Mouse (Mus musculus): Measurements from ENCODE around the gene Eif4e2. TPM values are rescaled to one million over a fixed set of nuclear protein-coding genes. Genes with fewer than 3 reads are reported as not detected.

Eif4e2 gene
- polyA plus RNA-seq, 1 experiment from 2014 or later = 106 TPM

DNA sequence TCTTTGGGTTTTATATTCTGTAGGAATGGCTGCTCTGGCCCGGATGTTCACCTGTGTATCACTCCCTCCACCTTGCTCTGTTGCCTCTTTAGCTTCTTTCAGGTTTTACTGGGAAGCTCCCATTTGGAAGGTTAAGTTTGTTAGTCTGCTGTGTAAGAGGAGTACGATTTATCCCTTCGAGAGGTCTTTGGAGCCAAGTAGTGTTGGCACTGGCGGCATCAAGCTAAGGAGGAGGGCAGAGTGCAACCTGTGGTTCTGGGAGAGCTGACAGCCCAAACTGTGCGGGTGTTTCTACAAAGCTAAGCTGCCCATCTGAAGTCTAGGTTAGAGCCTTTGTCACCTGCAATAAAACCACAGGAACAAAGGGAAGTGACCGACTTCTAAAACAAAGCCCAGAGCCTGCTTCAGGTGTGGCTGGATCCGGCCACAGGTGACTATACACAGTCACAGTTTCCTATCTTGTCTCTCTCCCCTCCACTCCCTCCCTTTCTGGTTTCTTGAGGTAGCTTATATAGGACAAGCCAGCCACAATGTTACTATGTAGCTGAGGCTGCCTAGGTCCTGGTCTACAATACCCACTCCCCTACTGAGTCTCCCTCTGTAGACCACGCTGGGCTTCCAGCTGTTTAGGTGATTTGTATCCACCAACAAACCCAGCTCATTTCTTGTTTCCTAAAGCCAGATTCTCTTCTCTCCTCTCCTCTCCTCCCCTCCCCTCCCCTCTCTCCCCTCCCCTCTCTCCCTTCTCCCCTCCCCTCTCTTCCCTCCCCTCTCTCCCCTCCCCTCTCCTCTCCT lies 52.8 kb downstream of the Eif4e2 start:
- WGBS = 28% methylated on average over 8 of the region's 8 CpGs
- Histone ChIP-seq H3K9me3 (no peaks in the 10 kb centered on the region), H3K27me3 (peaks cover 87% of the 10 kb centered on the region), H3K4me3 (no peak overlapping the region), H3K36me3 (no peaks in the 10 kb centered on the region), H3K4me2 (no peak overlapping the region), H3K4me1 (replicated peaks) (peaks cover 45% of the 10 kb centered on the region), H3K27ac (no peak overlapping the region), H3K9ac (no peak overlapping the region)
- no peak for ATAC-seq (ENCODE audit: low FRiP score)

DNA sequence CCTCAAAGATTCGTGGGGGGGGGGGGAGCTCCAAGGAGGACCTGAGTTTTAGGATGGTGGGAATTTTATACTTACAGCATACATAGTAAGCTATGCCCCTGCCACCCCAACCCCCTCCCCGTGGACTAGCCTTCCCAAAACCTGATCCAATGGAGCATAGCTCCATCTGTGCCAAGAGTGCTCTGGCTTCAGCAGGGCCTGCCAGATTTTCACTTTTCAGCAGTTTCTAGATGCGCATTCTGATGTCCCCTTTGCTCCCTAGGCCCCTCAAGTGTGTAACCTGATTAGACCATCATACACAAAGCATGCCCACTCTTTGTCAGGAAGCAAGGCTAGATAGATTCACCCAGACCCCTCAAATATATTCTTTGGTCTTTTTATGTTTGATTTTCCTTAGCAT lies 56.5 kb downstream of the Eif4e2 start:
- H3K27ac ChIP-seq = no peak overlapping the region
- no peak overlapping the region for H3K4me2 ChIP-seq
- WGBS = 18% methylated on average over 3 of the region's 3 CpGs
- H3K4me1 ChIP-seq (replicated peaks) = peaks cover 33% of the 10 kb centered on the region
- no peaks in the 10 kb centered on the region for H3K9me3 ChIP-seq
- H3K9ac ChIP-seq = 0 out of 2 replicates have a peak overlapping the region, but pooled peaks have one; percentile 13
- peaks cover 58% of the 10 kb centered on the region for H3K27me3 ChIP-seq
- no peak overlapping the region for H3K4me3 ChIP-seq
- H3K36me3 ChIP-seq = no peaks in the 10 kb centered on the region
- ATAC-seq (ENCODE audit: low FRiP score) = no peak

DNA sequence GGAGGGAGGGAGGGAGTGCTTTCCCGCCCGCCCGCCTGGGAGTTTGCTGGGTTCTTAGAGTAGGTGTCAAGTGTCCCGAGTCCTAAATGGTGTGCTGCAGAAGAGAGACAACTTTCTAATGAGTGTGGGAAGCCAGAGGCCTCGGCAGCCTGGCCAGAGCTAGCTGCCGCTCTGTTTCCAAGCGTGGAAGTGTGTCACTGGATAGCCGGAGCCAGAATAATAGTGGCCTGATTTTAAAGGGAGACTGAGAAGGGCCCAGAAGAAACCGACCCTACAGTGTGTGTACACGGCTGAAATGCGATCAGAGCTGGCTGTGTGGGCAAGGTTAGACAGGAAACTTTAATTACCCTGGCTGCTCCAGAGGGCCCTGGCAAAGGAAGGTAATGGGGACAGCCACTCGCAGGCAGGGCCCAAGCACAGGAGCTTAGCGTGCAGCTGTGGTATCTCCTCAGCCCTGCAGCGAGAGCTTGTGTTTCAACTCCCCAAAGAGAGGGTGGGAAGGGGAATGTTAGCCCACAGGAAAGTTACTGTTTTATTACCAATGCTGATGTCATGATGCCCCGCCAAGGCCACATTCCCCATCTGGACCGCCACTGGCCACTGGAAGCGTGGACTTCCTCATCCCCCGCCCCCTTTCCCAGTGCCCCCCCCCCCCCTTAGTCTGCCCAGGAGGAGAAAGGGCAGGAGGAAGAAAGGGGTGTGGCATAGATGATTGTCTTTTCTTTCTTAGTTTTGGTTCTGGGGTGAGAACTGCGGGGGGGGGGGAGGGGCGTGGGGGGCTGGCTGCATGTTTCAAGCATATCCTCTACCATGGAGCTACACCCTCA lies 57.1 kb downstream of the Eif4e2 start:
- Histone ChIP-seq H3K4me2 (peak overlapping the region; percentile 17; the same call in 1 of the 2 replicates), H3K9ac (peak overlapping the region; percentile 13; the same call in 1 of the 2 replicates), H3K9me3 (no peaks in the 10 kb centered on the region), H3K36me3 (no peaks in the 10 kb centered on the region), H3K4me1 (replicated peaks) (peaks cover 27% of the 10 kb centered on the region), H3K4me3 (no peak overlapping the region), H3K27ac (0 out of 2 replicates have a peak overlapping the region, but pooled peaks have one; percentile 44), H3K27me3 (peaks cover 51% of the 10 kb centered on the region)
- ATAC-seq (ENCODE audit: low FRiP score) = no peak
- WGBS = 10% methylated on average over 20 of the region's 20 CpGs

DNA sequence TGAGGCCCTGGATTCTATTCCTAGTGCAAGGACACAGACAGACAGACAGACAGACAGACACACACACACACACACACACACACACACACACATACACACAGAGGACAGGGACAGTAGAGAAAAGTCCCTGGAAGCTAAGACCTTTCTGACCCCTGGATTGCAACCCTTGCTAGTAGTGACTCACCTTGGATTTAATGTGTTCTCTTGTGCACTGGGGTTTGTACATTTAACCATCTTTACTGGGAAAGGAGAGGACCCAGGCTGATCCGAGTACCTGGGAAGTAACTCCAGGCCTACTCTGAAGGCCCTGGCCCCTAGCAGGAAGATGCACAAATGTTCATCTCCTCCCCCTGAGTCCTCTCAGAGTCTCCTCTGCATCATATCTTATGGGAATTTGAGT lies 57.9 kb downstream of the Eif4e2 start:
- 82% methylated on average over 1 of the region's 1 CpGs for WGBS
- no peak for ATAC-seq (ENCODE audit: low FRiP score)
- no peaks in the 10 kb centered on the region for H3K36me3 ChIP-seq
- peaks cover 25% of the 10 kb centered on the region for H3K4me1 ChIP-seq (replicated peaks)
- no peak overlapping the region for H3K4me3 ChIP-seq
- no peak overlapping the region for H3K4me2 ChIP-seq
- H3K9ac ChIP-seq = no peak overlapping the region
- H3K9me3 ChIP-seq = no peaks in the 10 kb centered on the region
- no peak overlapping the region for H3K27ac ChIP-seq
- H3K27me3 ChIP-seq = peaks cover 44% of the 10 kb centered on the region

DNA sequence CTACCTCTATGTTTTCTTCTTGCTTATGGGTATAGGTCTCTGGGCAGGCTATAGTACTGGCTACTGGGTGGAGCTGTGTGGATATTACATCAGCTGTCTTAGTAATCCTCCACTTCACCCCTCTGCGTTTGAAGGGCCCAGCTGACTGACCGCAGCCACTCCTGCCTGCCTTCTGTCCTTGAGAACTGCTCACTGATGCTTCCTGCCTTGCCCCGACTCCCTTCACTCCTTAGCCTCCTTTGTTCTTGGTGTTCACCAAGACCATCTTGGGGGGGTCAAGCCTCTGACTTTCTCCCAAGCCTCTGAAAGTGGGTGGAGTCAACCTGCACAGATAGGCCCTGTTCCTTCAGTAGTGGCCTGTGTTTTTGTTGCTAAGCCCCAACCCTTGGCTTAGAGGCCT lies 58.7 kb downstream of the Eif4e2 start:
- Histone ChIP-seq H3K4me2 (no peak overlapping the region), H3K9ac (no peak overlapping the region), H3K4me3 (no peak overlapping the region), H3K4me1 (replicated peaks) (peaks cover 25% of the 10 kb centered on the region), H3K36me3 (no peaks in the 10 kb centered on the region), H3K27ac (no peak overlapping the region), H3K9me3 (no peaks in the 10 kb centered on the region), H3K27me3 (peaks cover 38% of the 10 kb centered on the region)
- 78% methylated on average over 3 of the region's 3 CpGs for WGBS
- no peak for ATAC-seq (ENCODE audit: low FRiP score)

DNA sequence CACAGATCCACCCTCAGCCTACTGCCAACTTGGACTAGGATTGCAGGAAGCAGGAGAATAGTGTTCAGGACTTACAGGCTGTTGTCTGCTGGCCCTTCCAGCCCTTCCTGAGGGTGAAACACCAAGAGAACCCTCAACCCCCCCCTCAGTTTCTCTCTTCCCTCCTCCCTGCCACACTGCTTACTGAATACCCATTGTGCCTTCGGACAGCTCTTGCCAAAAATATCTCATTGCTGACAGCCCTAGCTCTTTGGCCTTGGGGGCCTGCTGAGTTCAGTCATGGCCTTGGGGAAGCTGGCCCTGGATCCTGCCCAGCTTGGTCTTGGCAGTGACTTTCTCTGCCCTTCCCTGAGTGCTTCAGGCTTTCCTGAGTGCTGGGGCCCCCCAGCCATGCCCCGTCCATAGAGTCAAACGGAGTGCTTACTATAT lies 59.8 kb downstream of the Eif4e2 start:
- H3K27ac ChIP-seq = no peak overlapping the region
- WGBS = 51% methylated on average over 3 of the region's 3 CpGs
- no peak overlapping the region for H3K4me3 ChIP-seq
- peak; percentile 31; the same call in 1 of the 2 replicates for ATAC-seq (ENCODE audit: low FRiP score)
- no peak overlapping the region for H3K4me2 ChIP-seq
- H3K4me1 ChIP-seq (replicated peaks) = peaks cover 25% of the 10 kb centered on the region
- H3K9ac ChIP-seq = no peak overlapping the region; the same call in 1 of the 2 replicates
- peaks cover 28% of the 10 kb centered on the region for H3K27me3 ChIP-seq
- no peaks in the 10 kb centered on the region for H3K9me3 ChIP-seq
- no peaks in the 10 kb centered on the region for H3K36me3 ChIP-seq

DNA sequence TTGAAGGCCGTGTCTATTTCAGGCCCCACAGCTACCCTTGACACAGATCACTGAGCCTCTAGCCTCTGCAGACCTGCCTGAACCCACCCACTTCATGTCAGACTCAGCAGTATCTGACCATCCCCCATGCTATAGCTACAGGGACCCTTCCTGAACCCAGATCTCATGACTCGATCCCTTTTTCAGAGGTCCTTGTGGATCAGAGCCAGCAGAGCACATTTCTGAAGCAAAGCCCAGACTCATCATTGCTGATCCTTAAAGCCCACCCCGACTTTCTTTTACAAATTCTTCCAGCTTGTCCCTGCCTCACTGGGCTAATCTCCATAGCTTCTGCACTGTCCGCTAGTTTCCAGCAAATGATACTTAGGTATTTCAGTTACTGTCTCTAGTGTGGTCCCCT lies 60.4 kb downstream of the Eif4e2 start:
- Histone ChIP-seq H3K4me2 (no peak overlapping the region), H3K27ac (no peak overlapping the region), H3K4me3 (no peak overlapping the region), H3K4me1 (replicated peaks) (peaks cover 25% of the 10 kb centered on the region), H3K9ac (no peak overlapping the region), H3K27me3 (peaks cover 22% of the 10 kb centered on the region), H3K9me3 (no peaks in the 10 kb centered on the region), H3K36me3 (no peaks in the 10 kb centered on the region)
- 75% methylated on average over 4 of the region's 4 CpGs for WGBS
- ATAC-seq (ENCODE audit: low FRiP score) = no peak

DNA sequence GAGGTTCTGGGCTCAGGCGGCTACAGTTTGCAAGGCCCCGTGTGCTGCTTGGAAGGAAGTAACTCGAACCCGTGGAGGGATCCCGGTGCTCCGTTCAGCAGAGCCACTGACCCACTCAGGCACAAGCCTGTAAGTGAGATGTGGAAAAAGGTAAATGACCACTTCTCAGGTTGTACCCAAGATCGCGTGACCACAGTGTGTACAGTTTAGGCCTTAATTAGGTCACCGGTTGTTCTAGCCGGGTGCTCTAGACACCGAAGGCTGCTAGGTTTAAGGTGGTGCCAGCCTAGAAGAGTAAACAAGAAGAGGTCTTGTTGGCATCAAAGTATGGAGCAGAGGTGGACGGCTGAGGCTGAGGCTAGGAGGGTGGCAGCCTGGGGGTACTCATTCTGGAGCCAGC lies 61.4 kb downstream of the Eif4e2 start:
- WGBS = 94% methylated on average over 12 of the region's 12 CpGs
- no peak overlapping the region for H3K4me2 ChIP-seq
- H3K4me3 ChIP-seq = no peak overlapping the region
- no peaks in the 10 kb centered on the region for H3K9me3 ChIP-seq
- H3K27me3 ChIP-seq = peaks cover 12% of the 10 kb centered on the region
- ATAC-seq (ENCODE audit: low FRiP score) = no peak
- no peak overlapping the region for H3K27ac ChIP-seq
- H3K9ac ChIP-seq = no peak overlapping the region
- no peaks in the 10 kb centered on the region for H3K36me3 ChIP-seq
- H3K4me1 ChIP-seq (replicated peaks) = peaks cover 24% of the 10 kb centered on the region

DNA sequence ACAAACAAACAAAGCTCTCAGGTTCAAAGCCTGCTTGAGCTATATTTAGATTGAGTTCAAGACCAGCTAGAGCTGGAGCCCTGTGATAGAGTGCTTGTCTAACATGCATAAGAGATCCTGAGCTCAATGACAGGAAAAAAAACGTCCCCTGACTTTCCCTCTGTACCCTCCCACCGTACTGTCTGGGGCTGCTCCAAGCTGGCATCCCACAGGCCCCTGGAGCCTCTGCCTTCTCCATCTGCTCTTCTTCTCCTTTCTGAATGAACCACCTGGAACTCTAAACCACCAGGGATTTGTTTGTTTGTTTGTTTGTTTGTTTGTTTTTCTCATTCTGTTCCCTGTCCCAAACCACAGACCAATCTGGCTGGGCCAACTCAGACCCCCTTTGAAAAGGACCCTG lies 62.3 kb downstream of the Eif4e2 start:
- no peak overlapping the region for H3K9ac ChIP-seq
- 0 out of 2 replicates have a peak, but pooled peaks cover 8% of the 10 kb centered on the region for H3K27me3 ChIP-seq
- peaks cover 15% of the 10 kb centered on the region for H3K4me1 ChIP-seq (replicated peaks)
- 51% methylated on average over 2 of the region's 2 CpGs for WGBS
- no peak overlapping the region for H3K27ac ChIP-seq
- H3K36me3 ChIP-seq = no peaks in the 10 kb centered on the region
- no peaks in the 10 kb centered on the region for H3K9me3 ChIP-seq
- no peak for ATAC-seq (ENCODE audit: low FRiP score)
- H3K4me3 ChIP-seq = no peak overlapping the region
- no peak overlapping the region for H3K4me2 ChIP-seq

DNA sequence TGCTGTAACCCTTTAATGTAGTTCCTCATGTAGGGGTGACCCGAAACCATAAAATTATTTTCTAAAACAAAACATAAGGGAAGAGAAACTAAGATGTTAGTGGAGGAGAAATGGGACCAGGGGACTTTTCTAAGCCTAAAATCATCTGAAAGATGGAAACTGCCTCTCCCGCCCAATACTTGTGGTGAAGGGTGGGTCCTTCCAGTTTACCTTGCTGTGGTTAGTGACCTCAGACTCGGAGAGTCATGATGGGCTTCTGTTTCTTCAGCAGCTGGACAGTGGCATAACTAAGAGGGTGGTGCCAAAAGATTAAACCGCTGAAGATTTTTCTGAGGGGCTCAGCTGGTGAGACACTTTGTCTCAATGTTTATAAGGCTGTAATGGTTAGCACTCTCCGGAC lies 66.6 kb downstream of the Eif4e2 start:
- no peak overlapping the region for H3K4me2 ChIP-seq
- no peaks in the 10 kb centered on the region for H3K27me3 ChIP-seq
- no peaks in the 10 kb centered on the region for H3K9me3 ChIP-seq
- H3K4me3 ChIP-seq = no peak overlapping the region
- WGBS = 84% methylated on average over 5 of the region's 5 CpGs
- H3K4me1 ChIP-seq (replicated peaks) = 0 out of 2 replicates have a peak, but pooled peaks cover 7% of the 10 kb centered on the region
- H3K27ac ChIP-seq = no peak overlapping the region
- H3K9ac ChIP-seq = no peak overlapping the region
- no peak for ATAC-seq (ENCODE audit: low FRiP score)
- H3K36me3 ChIP-seq = no peaks in the 10 kb centered on the region

DNA sequence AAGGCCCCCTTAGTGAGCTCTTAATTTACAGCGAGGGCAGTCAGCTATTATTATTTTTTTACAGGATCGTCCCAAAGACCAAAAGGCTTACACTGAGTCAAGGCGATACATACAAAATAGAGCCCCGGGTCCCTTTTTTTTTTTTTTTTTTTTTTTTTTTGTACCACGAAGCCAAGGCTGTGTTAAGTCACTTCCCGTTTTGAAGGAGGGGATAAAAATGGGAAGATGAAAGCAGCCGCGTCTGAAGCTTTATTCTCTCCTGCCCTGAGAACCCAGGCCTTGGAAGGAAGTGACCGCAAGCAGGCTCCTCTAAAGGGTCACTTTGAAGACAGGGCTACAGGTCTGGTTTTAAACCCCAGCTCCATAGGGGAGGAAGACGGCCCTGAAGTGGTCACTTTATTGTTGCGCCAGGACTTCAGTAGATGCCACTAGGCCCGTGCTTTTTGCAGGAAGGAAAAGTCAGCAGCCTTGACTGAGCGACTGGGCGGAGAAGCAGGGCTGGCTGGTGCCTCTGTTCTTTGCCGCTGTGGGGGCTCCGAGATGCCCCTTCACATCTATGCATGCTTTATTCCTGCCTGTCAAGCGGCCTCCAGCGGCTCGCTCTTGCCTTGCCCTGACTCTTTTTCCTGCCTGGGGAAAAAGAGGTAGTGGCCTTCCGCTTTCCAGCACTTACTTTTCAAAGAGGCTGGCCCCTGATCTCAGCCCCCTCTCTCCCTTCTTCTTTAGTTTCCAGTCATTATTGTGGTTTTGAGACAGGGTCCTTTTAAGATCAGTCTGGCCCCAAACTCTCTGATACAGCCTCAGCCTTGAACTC lies 68.1 kb downstream of the Eif4e2 start:
- Histone ChIP-seq H3K4me3 (no peak overlapping the region), H3K4me2 (peak overlapping the region; percentile 29), H3K27ac (no peak overlapping the region), H3K36me3 (no peaks in the 10 kb centered on the region), H3K9ac (0 out of 2 replicates have a peak overlapping the region, but pooled peaks have one; percentile 13), H3K9me3 (no peaks in the 10 kb centered on the region), H3K4me1 (replicated peaks) (0 out of 2 replicates have a peak, but pooled peaks cover 7% of the 10 kb centered on the region), H3K27me3 (no peaks in the 10 kb centered on the region)
- no peak for ATAC-seq (ENCODE audit: low FRiP score)
- WGBS = 23% methylated on average over 20 of the region's 20 CpGs

DNA sequence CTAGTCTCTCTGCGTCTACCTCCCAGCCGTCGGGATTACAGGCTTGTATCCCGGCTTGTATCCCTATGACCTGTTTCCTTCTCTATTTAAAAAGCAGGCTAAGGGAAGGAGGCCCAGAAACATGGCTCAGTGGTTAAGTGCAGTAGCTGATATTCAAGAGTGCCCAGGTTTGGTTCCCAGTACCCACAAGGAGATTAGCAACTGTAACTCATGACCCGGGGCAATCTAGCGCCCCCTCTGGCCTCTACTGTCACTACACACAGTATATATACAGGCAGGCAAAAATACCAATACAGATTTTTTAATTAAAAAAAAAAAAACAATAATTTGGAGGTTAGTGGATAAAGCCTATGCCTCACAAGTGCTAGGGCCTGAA lies 68.7 kb downstream of the Eif4e2 start:
- no peak overlapping the region for H3K4me2 ChIP-seq
- 0 out of 2 replicates have a peak, but pooled peaks cover 7% of the 10 kb centered on the region for H3K4me1 ChIP-seq (replicated peaks)
- no peaks in the 10 kb centered on the region for H3K9me3 ChIP-seq
- H3K36me3 ChIP-seq = no peaks in the 10 kb centered on the region
- no peaks in the 10 kb centered on the region for H3K27me3 ChIP-seq
- H3K27ac ChIP-seq = no peak overlapping the region
- WGBS = 69% methylated on average over 6 of the region's 6 CpGs
- no peak overlapping the region for H3K4me3 ChIP-seq
- no peak for ATAC-seq (ENCODE audit: low FRiP score)
- H3K9ac ChIP-seq = no peak overlapping the region
